Mouse (Mus musculus) c-Kit-positive CD71-positive TER-119-positive erythroid progenitor cells, embryonic 14.5 days (primary cell): ENCODE data around the gene Pcgf3.
A peak's percentile ranks its signal among the peaks of the same experiment; 100 is the strongest.
"Not testable (repeated sequence)": the region's sequence is repeated elsewhere in the genome, so short reads cannot be mapped to it uniquely, and the experiment has no call there.

Experiments
- DNase-seq: peaks from one replicate; pipeline ENCODE4 v3.0.0-alpha.2; 2013; ENCODE audit warnings: low spot score

The Pcgf3 gene

DNA sequence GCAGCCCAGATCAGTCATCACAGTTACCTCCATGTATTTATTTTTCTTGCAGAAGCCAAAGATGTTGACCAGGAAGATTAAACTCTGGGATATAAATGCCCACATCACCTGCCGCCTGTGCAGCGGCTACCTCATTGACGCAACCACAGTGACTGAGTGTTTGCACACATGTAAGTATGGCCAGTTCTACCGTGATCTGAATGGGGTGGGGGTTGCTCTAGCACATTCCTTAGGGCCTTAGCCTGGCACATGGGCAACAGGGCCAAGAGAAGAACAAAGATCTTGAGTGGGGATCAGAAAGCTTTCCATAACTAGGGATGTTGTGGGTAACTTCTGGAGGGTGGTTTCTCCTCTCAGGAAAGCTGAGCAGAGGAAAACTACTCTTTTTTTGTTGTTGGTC, 12.7 kb downstream of the Pcgf3 start:
- no peak for DNase-seq

DNA sequence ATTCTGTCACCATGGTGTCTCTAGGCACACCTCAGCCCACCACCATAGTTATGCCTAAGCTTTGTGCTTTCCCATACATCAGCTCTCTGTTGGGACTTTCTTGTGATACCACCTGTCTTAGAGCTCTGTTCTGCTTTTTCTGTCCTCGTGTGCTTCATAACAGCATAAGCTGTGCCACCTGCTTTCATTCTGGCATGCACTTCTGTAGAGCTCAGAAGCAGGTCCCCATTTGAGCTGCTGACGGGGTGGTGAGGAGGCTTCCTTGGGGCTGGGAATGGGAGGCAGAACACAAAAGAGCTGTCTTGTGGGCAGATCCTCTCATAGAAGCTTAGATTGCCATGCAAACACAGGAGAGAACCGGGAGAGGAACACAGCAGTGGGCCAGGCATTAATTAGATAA, 14.9 kb downstream of the Pcgf3 start:
- no peak for DNase-seq

DNA sequence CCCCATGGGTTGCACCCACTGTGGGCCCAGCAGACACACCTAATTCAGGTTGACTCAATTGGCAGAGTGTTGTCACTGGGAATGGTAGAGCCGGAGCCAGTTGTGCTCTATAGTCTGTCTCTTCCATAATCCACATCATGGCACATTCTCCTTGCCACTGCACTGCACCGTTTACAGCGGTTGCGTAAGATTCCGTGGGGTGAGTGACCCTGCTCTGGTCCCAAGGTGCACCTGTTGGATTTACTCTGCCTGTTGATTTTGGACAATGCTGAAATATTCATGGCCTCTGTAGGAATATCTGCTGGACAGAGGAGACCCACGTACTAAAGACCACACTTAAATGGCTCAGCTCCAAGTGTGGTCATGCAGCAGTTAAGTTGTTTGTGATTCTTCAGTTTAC, 22.0 kb downstream of the Pcgf3 start:
- DNase-seq = no peak

DNA sequence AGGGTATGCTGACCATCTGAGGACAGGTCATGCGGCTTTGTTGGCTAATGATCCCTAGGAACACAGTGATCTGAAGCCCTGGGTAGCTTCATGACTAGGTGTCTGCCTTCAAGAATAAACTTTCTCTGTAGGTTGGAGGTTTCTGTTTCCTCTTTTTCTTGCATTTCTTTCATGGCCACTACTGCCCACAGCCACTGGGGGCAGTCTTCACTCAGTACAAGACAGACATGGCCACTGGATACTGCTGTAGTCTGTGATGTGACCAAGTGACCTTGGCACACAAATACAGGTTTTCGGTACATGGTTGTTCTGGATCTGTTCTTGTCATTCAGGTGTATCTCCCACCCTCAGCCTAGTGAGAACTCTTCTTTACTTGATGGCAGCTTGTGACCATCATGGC, 24.2 kb downstream of the Pcgf3 start:
- peak; percentile 44 for DNase-seq

DNA sequence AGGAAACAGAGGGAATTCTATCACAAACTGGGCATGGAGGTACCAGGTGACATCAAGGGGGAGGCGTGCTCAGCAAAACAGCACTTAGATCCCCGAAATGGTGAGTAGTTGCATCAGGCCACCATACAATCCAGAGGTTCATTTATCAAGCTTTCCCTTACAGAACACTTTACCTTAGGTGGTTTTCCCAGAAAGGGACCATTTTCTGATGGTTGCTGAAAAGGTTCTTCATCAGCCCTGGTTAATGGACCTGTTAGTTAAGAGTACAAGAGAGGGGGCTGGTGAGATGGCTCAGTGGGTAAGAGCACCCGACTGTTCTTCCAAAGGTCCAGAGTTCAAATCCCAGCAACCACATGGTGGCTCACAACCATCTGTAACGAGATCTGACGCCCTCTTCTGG, 25.1 kb downstream of the Pcgf3 start:
- not testable (repeated sequence) for DNase-seq

DNA sequence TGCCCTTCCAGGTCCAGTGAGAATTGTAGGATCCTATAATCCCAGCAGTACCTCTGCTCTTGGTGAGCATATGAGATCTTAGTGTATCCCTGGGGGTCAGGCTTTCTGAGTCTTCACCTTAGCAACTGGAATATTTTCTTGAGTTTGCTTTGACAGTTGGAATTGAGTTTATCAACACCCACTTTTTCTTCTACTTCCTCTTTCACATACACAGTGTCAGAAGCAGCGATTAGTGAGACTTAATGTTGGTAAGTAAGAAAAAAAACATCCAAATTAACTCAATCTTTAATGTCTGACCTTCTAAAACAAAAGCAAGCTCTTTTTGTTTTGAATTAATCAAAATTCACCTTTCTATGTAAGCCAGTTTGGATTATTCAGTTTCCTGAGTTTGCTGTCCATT, 40.5 kb downstream of the Pcgf3 start:
- no peak for DNase-seq

DNA sequence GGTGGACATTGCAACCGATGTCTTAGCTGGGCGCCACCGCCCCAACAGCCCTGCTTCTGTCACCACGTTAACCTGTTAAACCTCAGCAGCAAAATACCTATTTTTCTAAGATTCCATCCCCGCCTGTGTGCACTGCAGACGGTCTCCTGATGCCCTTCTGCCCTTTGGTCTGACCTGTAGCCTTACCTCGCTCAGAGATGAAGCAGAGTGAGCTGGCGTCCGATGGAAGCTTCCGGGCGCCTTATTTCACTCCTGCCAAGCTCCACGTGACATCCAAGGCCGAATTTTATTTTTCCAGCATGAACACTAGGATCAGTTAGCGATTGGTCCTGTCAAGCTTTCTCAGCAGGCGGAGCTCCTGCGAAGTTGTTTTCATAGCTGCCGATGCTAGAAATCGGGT, 41.3 kb downstream of the Pcgf3 start:
- no peak for DNase-seq

DNA sequence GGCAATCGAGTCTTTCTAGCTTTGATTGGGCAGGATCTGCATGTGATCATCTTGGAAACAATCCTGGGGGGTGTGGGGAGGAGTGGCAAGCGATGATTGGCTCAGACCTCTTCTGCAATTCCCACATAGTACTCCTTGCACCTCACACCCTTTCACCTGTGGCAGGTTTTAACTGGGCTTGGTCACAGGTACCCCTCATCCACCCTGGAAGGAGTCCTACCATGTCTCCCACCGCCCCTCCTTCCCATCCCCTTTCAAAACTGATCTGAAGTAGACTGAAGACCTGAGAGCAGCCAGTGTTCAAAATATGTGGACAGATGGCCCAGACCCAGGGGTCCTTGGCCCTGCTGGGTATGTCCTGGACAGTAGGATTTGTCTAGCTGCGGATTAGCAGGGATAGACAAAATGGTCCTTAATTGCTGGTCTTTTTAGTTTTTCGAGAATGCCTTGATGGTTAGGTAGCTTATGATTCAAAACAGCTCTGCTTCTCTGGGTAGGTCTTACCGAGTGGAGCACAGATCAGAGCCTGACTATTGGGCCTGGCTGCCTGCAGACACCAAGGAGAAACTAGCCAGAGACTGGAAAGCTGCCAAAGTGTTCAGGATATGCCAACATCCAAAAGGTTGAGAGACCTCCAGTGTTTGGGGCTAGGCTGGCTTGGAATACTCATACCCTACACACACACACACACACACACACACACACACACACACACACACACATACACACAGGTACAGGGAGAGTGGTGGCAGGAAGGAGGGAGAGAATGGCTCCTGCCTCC, 54.7 kb downstream of the Pcgf3 start:
- no peak for DNase-seq

DNA sequence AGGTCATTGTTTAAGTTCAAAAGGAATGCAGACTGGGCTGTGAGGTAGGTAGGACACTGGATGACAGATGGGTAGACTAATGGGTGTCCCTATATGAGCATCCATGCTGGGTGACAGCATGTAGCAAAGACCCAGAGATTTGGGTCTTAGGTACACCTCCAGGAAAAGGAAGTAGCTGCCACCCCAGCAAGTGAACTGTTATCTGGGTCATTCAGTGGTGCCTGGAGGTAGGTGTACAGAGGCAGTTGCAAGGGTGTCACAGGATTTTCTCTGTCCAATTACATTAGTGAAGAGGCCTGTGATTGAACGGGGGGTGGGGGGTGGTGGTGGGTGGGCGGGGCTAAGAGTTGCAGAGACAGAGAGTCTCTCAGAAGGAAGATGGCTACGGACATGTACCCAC, 55.6 kb downstream of the Pcgf3 start:
- no peak for DNase-seq

DNA sequence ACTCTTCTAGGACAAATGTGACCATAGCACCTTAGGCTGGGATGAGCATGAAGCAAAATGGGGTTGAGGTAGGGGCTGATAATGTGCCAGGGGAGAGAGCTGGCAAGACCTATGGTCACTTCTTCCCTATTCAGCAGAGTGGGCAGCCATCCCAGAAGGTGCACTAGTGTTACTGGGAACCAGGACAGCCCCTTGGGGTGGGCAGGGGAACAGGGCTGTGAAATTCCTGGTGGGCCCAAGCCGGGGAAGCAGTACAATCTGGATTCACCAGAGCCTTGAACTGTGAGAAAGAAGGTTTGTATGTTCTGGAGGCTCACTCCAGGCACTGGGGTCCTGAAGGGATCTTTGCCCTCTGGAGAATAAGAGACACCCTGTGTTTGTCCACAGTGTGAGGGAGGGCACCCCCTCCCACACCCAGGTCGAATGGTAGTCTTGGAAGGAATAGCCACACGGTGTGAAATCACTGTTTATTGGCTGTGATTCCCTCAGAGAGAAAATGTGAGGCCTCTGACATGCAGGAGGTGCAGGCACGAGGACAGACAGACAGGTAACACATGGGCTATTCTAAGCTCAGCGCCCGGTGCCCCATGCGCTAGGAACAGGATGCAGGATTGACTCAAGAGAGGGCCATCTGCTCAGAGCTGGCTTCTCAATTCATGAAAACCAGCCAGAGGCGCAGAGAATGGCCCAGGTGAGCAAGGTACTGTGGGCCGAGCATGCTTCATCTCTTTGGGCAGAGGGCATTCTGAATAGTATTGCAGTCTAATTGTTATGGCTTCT, 57.3 kb downstream of the Pcgf3 start:
- no peak for DNase-seq

DNA sequence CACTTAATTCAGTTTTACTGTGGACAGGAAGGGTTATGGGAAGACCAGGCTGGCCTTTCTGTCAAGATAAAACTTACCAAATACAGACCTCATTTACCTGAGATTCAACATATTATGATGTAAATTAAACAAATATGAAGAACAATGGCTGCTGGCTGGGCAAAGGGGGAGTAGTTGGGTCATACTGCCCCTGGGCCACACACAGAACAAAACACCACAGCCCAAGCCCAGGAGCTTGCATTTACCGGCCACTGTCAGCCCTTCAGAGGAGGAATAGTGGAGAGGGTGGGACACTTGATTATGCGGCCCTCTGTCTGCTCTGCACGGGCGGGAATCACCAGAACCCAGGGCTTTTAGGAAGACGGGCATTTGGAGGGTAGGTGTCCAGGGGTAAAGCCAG, 57.9 kb downstream of the Pcgf3 start:
- DNase-seq = no peak

DNA sequence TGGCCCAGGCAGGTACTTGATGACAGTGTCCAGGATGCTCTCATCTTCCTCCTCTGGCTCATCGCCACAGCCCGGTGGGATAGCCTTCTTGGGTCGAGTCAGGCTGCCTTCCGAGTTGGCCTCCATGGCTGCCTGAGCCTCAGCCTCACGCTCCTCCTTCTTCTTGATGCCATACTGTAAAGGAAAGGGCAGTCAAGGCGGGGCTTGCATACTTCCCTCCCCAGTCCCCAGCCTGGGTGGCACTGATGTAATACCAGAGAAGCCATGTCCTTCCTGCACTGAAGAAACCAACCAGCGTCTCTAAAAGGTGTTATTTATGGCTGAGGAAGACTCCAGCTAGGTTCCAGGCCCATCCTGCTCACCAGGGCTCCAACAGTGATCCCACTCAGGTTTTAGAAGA, 59.1 kb downstream of the Pcgf3 start:
- no peak for DNase-seq

DNA sequence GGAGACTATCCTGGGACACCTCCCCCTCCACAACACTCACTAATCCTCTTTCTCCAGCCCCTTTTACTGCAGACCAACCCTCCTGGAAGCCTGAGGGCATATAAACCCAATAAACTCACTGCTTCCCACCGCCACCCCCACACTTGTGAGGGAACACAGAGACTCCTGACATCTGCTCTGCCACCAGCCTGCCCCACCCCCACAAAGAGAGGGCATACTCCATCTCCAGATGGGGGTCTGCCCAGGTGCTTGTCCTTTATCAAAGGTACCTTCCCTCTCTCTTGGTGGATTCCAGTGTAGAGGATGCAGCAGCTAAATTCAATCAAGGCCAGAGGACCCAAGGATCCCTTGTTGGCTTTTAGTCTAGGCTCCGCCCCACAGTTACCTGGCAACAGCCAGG, 60.0 kb downstream of the Pcgf3 start:
- no peak for DNase-seq

DNA sequence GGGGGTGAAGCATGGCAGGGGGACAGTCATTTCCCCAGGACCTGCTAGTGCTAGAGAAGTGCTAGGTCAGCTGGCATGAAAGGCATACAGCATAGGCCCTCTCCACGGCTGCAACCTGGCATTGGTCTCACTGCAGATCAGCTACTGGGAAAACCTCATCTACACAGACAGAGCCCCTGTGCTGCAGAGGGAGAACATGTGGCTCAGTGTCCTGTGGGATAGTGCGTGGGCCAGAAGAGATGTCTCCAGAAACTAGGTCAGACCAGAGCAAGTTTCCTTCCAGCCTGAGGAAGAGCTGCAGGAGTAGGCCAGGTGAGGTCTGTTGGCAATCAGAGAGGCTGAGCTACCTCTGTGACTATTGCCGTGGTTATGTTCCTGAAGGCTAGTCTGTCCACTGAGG, 60.9 kb downstream of the Pcgf3 start:
- no peak for DNase-seq

DNA sequence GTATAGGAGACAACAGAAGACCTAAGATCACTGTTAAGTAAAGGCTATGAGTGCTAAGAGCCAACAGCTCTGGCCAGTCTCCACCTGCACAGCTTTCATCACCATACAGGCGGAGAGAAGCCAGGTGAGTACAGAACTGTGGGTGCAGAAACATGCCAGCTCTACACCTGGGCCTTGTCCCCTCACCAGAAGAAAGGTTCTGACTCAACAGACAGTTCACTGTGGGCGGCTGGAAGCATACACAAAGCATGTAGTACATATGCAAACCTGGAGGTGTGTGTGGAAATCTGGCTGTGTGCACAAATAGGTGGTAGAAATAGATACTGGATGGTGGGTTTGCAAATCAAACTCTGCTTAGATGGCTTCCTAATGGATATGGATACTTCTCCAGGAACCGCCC, 61.6 kb downstream of the Pcgf3 start:
- no peak for DNase-seq

DNA sequence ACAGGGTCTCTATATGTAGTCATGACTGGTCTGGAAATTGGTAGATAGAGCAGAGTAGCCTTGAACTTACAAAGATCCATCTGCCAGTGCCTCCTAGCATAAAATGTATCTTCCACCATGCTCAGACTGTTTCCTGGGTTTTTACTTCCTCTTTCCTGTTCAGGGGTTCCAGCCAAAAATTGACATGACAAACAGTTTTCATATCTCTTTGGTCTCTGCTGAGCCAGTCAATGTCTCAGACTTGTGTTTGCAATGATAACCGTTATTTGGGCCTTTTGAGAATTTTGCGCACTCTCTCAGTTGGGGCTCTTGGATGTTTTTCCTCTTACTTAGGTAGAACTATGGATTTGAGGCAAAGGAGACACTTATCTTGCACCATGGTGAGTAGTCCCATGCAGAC, 73.2 kb downstream of the Pcgf3 start:
- no peak for DNase-seq

DNA sequence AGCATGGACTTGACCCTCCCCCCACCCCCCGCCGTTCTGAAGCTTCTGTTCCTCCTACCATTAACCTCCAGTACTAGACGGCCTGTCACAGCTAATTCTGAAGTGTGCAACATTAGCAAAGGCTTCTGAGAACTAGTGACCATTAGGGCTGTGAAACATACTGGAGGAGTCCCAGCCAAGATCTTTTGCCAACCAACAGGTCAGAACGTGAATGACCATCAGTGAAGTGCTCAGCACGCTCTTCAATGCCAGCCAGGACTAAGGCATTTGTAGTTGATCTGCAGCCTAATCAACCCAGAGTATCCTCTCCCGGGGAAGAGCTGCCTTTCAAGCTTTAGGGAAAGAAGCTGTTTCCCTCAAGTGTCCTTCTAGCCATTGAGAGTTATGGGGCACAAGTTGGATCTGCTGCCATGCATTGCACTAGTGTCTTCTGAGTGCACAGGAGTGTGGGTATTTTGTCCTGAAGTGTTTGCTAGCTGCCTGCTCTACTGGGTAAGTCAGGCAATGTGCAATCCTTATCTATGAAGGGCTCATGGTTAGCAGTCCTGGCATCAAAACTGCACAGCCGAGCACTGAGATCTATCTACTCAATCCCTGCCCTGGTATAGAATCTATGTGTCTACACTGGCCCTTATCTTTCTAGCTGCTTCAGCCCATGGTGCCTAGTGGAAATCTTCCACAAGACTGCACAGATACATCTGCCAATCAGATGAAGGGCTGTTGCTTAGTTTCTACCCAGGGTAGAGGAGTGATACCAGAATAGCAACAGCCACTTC, 82.7 kb downstream of the Pcgf3 start:
- no peak for DNase-seq

DNA sequence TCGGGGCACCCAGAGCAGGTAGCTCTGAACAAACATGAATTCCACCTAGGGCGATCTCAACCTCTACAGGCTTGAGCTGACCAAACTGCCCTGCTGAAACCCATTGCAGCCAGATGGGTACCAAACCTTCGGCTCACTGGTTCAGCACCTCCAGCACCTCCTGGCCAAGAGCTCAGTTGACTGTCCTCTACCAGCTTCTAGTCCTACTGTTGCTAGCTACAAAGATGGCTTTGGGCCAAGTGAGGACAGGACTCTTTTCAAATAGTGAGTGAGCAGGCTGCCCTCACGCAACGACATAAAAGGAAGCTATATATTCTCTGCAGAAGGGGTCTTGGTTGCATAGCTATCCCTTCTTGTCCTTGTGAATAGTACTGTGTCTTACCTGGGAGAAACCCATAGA, 86.6 kb downstream of the Pcgf3 start:
- DNase-seq = no peak

DNA sequence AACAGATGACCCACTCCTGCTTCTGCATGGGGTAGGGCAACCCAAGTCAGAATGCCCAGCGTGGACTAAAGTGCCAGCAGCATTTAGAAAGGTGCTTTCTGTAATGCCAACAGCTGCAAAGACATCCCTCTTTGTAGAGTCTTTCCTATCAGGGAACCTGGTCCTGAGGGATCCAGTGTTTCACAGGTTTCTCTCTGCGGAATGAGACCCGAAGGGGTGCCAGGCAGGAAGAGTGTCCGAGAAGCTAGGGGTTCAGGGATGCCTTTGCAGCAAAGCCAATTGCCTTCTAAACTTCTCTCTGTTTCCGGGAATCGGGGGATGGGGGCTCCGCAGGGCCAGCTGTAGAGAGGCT, 88.1 kb downstream of the Pcgf3 start:
- DNase-seq = no peak

DNA sequence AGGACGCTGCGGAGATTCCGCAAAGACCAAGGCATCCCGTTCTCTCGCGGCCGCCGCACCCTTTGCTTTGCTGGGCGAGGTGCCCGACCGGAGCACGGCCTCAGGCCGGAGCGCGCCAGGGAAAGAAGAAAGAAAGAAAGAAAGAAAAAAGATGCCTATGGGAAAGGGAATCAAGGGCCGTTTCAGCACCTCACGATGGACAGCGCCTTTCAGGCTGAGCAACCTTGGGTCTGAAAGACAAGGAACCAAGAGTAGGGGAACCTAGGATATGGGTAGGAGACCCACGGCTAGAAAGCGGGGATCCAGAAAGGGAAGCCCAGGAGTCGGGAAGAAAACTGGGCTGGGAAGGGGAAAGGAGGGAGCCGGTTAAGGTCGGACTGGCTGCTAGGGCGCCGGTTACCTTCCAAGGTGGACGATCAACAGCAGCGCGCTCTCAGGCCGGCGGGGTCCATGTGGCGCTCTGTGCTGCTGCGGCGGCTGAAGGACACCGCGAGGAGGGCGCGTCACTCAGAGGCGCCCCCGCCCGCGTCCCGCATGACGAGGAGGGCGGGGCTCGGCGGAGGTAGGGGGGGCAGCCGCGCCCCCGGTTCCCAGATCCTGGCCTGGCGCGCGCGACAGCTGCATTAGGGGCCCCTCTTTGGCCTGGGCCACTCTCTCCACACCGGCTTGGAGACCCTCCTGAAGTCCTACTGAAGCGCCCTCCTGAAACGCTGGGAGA, 88.6 kb downstream of the Pcgf3 start, which contains the start of gene Cplx1:
Gene Cplx1, minus strand, starts transcription at position 536 of the 718 bp plus-strand sequence.
- peak; percentile 35 for DNase-seq

DNA sequence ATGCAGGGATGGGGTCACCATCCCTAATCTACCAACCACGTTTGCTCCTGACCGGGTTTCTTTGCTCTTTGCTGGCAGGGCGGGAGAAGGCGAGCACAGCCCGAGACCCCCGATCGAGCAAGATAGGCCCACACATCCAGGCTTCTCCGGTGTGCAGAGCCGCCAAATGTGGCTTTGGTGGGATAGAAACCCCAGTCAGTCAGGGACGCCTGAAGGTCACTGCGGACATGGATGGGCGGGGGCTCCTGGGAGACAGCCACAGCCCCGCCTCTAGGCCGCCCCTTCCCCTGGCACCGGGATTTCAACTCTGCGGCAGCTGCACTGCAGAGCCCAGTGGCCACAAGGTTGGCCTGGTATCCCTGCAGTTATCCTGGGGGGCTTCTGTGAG, 89.2 kb downstream of the Pcgf3 start:
- DNase-seq = no peak

DNA sequence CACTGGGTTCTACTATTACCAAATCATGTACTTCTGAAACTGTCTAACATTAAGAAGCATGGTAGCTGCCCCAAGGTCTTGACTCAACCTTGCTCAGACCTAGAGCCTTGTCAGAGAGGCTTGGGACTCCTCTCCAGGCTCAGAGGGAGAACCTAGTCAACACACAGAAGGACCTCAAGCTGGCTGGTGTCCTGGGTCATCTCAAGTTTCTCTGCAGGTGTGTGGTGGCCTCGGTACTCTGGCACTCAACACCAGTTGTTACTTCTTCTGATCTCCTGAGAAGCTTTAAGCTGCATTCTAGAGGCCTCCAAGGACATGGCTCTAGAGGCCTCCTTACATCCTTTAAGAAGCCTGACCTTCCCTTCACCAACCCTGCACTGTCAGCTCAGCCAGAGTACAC, 93.0 kb downstream of the Pcgf3 start:
- no peak for DNase-seq
